Mouse (Mus musculus) lung, postnatal 25 days (tissue): Measurements from ENCODE around the gene Defb22.

Source experiments
- DNase-seq: peaks from one replicate; pipeline ENCODE4 v3.0.0; 2022; ENCODE audit warnings: low spot score

Defb22 gene

GRCm38 (mm10) chr2:152439833-152440232, 50.1 kb downstream of the Defb22 start:
- no peak for DNase-seq

- no peak for DNase-seq
Measured at GRCm38 (mm10) chr2:152438963-152439362, 51.0 kb downstream of the Defb22 start.

GRCm38 (mm10) chr2:152436983-152437860, 52.7 kb downstream of the Defb22 start:
- DNase-seq: peak; percentile 77

- DNase-seq: no peak
Measured at GRCm38 (mm10) chr2:152436405-152436901, 53.5 kb downstream of the Defb22 start.
